ENCODE assay signal across 18 mouse cellular contexts in the genomic region with DNA sequence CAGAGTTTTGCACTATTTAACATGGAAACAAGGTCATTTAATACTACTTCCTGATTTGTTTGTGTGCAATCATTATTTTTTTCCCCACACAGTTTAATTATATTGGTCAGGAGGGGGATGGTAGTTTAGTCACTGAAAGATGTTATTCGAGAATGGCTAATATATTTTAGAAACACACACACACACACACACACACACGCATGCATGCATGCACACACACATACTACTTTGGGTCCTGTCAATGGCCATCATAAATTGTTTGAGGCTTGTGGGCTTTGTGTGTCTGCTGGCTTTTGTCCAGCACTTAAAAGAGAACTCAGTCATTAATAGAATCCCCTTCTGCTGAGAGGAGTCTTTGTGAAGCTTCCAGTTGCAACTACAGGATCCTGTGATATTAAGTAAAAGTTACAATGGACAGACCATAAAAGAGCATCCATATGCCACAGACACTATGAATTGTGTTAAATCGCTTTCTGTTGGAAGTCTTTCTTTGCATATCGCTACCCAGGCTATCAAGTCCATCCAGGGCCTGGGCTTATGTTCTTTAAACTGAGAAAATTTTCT.
DNase-seq lines count a peak whose midpoint lies in the region; ATAC-seq lines count a peak whose summit lies in the region.
"Had no signal": no experiment of that assay in that cellular context is flagged by ENCODE, and none has a peak within 500 bp of the region (broad histone marks: within the 10 kb centered on the region; RNA-seq: fewer than 3 reads in every experiment).

No protein-coding gene starts in this region.

- no peak overlapping the region for H3K4me3 ChIP-seq in forebrain, embryonic 12.5 days (replicated peaks)
- no peak overlapping the region for H3K4me3 ChIP-seq in forebrain, embryonic 16.5 days (replicated peaks; ENCODE audit: low read length)
- no peak overlapping the region for H3K4me3 ChIP-seq in midbrain, embryonic 14.5 days (replicated peaks; ENCODE audit: low read depth, low read length)
- H3K4me3 ChIP-seq in midbrain, embryonic 13.5 days (replicated peaks): no peak overlapping the region
- H3K4me3 ChIP-seq in forebrain, embryonic 14.5 days (ENCODE audit: low read depth, low read length): no peak overlapping the region
- no peak overlapping the region for H3K4me3 ChIP-seq in neural tube, embryonic 14.5 days (ENCODE audit: low read depth, low read length)
- H3K4me3 ChIP-seq: embryonic facial prominence, embryonic 10.5 days; heart, adult 2 months; heart, embryonic 12.5 days; hindbrain, embryonic 10.5 days; intestine, embryonic 15.5 days had no signal

- no peaks in the 10 kb centered on the region for H3K9me3 ChIP-seq in forebrain, embryonic 12.5 days
- H3K9me3 ChIP-seq in forebrain, embryonic 16.5 days (ENCODE audit: control insufficient read depth, low read length): no peaks in the 10 kb centered on the region
- no peaks in the 10 kb centered on the region for H3K9me3 ChIP-seq in midbrain, embryonic 14.5 days (ENCODE audit: control insufficient read depth, low read length)
- H3K9me3 ChIP-seq in midbrain, embryonic 13.5 days: no peaks in the 10 kb centered on the region
- H3K9me3 ChIP-seq in forebrain, embryonic 14.5 days (replicated peaks; ENCODE audit: control insufficient read depth, low read length): no peaks in the 10 kb centered on the region
- no peaks in the 10 kb centered on the region for H3K9me3 ChIP-seq in neural tube, embryonic 14.5 days (ENCODE audit: control insufficient read depth, low read length)
- H3K9me3 ChIP-seq: embryonic facial prominence, embryonic 10.5 days; heart, embryonic 12.5 days; hindbrain, embryonic 10.5 days; intestine, embryonic 15.5 days had no signal

- WGBS in forebrain, embryonic 12.5 days: 43% methylated on average over 4 of the region's 4 CpGs
- WGBS in forebrain, embryonic 16.5 days: 35% methylated on average over 4 of the region's 4 CpGs
- 71% methylated on average over 4 of the region's 4 CpGs for WGBS in midbrain, embryonic 14.5 days
- 63% methylated on average over 4 of the region's 4 CpGs for WGBS in midbrain, embryonic 13.5 days
- WGBS in forebrain, embryonic 14.5 days: 33% methylated on average over 4 of the region's 4 CpGs
- WGBS in neural tube, embryonic 14.5 days: 30% methylated on average over 4 of the region's 4 CpGs

- no peak overlapping the region for H3K4me2 ChIP-seq in forebrain, embryonic 12.5 days
- H3K4me2 ChIP-seq in forebrain, embryonic 16.5 days (ENCODE audit: low read length): no peak overlapping the region
- H3K4me2 ChIP-seq in midbrain, embryonic 14.5 days (ENCODE audit: low read length): no peak overlapping the region
- no peak overlapping the region for H3K4me2 ChIP-seq in midbrain, embryonic 13.5 days (replicated peaks)
- no peak overlapping the region for H3K4me2 ChIP-seq in forebrain, embryonic 14.5 days (ENCODE audit: low read length)
- H3K4me2 ChIP-seq in neural tube, embryonic 14.5 days (ENCODE audit: low read depth, low read length): no peak overlapping the region
- H3K4me2 ChIP-seq: heart, embryonic 12.5 days; intestine, embryonic 15.5 days had no signal

- H3K27me3 ChIP-seq in forebrain, embryonic 12.5 days: no peaks in the 10 kb centered on the region
- H3K27me3 ChIP-seq in forebrain, embryonic 16.5 days (replicated peaks; ENCODE audit: control insufficient read depth, insufficient read depth, low read length): no peaks in the 10 kb centered on the region
- no peaks in the 10 kb centered on the region for H3K27me3 ChIP-seq in midbrain, embryonic 14.5 days (ENCODE audit: control insufficient read depth, insufficient read depth, low read length)
- no peaks in the 10 kb centered on the region for H3K27me3 ChIP-seq in midbrain, embryonic 13.5 days
- H3K27me3 ChIP-seq in forebrain, embryonic 14.5 days (replicated peaks; ENCODE audit: control insufficient read depth, insufficient read depth, low read length): no peaks in the 10 kb centered on the region
- H3K27me3 ChIP-seq in neural tube, embryonic 14.5 days (ENCODE audit: control insufficient read depth, insufficient read depth, low read length): no peaks in the 10 kb centered on the region
- H3K27me3 ChIP-seq: heart, embryonic 12.5 days; intestine, embryonic 15.5 days had no signal

- H3K9ac ChIP-seq in forebrain, embryonic 12.5 days: no peak overlapping the region
- H3K9ac ChIP-seq in forebrain, embryonic 16.5 days (replicated peaks; ENCODE audit: low read depth, low read length): no peak overlapping the region
- H3K9ac ChIP-seq in midbrain, embryonic 14.5 days (replicated peaks; ENCODE audit: low read length): no peak overlapping the region
- no peak overlapping the region for H3K9ac ChIP-seq in midbrain, embryonic 13.5 days (replicated peaks)
- H3K9ac ChIP-seq in forebrain, embryonic 14.5 days (ENCODE audit: low read length): no peak overlapping the region
- no peak overlapping the region for H3K9ac ChIP-seq in neural tube, embryonic 14.5 days (replicated peaks; ENCODE audit: low read depth, low read length)
- H3K9ac ChIP-seq: heart, embryonic 12.5 days; intestine, embryonic 15.5 days had no signal

- 0 out of 2 replicates have a peak, but pooled peaks have one; percentile 20 for ATAC-seq in forebrain, embryonic 12.5 days (ENCODE audit: low FRiP score)
- no peak for ATAC-seq in forebrain, embryonic 16.5 days
- no peak for ATAC-seq in midbrain, embryonic 14.5 days (ENCODE audit: low FRiP score, low TSS enrichment)
- ATAC-seq in midbrain, embryonic 13.5 days: no peak
- ATAC-seq in forebrain, embryonic 14.5 days: peak; percentile 34
- ATAC-seq in neural tube, embryonic 14.5 days (ENCODE audit: low read depth): 0 out of 2 replicates have a peak, but pooled peaks have one; percentile 31
- ATAC-seq: intestine, embryonic 15.5 days had no signal

- H3K4me1 ChIP-seq in forebrain, embryonic 12.5 days: peaks cover 5% of the 10 kb centered on the region; the same call in 1 of the 2 replicates
- H3K4me1 ChIP-seq in forebrain, embryonic 16.5 days (replicated peaks; ENCODE audit: control insufficient read depth, insufficient read depth, low read length): peaks cover 3% of the 10 kb centered on the region; the same call in 1 of the 2 replicates
- no peaks in the 10 kb centered on the region for H3K4me1 ChIP-seq in midbrain, embryonic 14.5 days (ENCODE audit: control insufficient read depth, insufficient read depth, low read length)
- H3K4me1 ChIP-seq in midbrain, embryonic 13.5 days (replicated peaks): no peaks in the 10 kb centered on the region; the same call in 1 of the 2 replicates
- no peaks in the 10 kb centered on the region for H3K4me1 ChIP-seq in forebrain, embryonic 14.5 days (ENCODE audit: control insufficient read depth, insufficient read depth, low read length)
- peaks cover 5% of the 10 kb centered on the region for H3K4me1 ChIP-seq in neural tube, embryonic 14.5 days (ENCODE audit: control insufficient read depth, insufficient read depth, low read length)
- H3K4me1 ChIP-seq: embryonic facial prominence, embryonic 10.5 days; heart, embryonic 12.5 days; hindbrain, embryonic 10.5 days; intestine, embryonic 15.5 days had no signal

- H3K27ac ChIP-seq in forebrain, embryonic 12.5 days: no peak overlapping the region
- H3K27ac ChIP-seq in forebrain, embryonic 16.5 days (ENCODE audit: low read length): no peak overlapping the region
- H3K27ac ChIP-seq in midbrain, embryonic 14.5 days (replicated peaks; ENCODE audit: low read depth, low read length): no peak overlapping the region
- no peak overlapping the region for H3K27ac ChIP-seq in midbrain, embryonic 13.5 days
- H3K27ac ChIP-seq in forebrain, embryonic 14.5 days (ENCODE audit: low read depth, low read length): no peak overlapping the region
- no peak overlapping the region for H3K27ac ChIP-seq in neural tube, embryonic 14.5 days (ENCODE audit: low read depth, low read length)
- H3K27ac ChIP-seq: embryonic facial prominence, embryonic 10.5 days; heart, adult 2 months; hindbrain, embryonic 10.5 days; intestine, embryonic 15.5 days had no signal

- peak; percentile 19 for DNase-seq in midbrain, embryonic 14.5 days
- peak; percentile 57 for DNase-seq in forebrain, embryonic 14.5 days (ENCODE audit: low spot score)
- DNase-seq in embryo, embryonic 10 days (ENCODE audit: low spot score): no peak
- no peak for DNase-seq in left cerebral cortex, adult 11 months (ENCODE audit: low spot score)
- DNase-seq: adrenal gland, postnatal 10 days; cerebellum, adult 11-12 months; cerebellum, adult 9-10 months; cerebellum, postnatal 25 days; gastrocnemius, postnatal 14 days; heart, adult 2 months had no signal

- no peaks in the 10 kb centered on the region for H3K36me3 ChIP-seq in forebrain, embryonic 12.5 days (replicated peaks)
- H3K36me3 ChIP-seq in forebrain, embryonic 16.5 days (ENCODE audit: control insufficient read depth, insufficient read depth): no peaks in the 10 kb centered on the region
- H3K36me3 ChIP-seq in midbrain, embryonic 14.5 days (ENCODE audit: control insufficient read depth, insufficient read depth, low read length): no peaks in the 10 kb centered on the region
- H3K36me3 ChIP-seq in midbrain, embryonic 13.5 days: no peaks in the 10 kb centered on the region
- H3K36me3 ChIP-seq in forebrain, embryonic 14.5 days (ENCODE audit: control insufficient read depth, insufficient read depth, low read length): no peaks in the 10 kb centered on the region
- H3K36me3 ChIP-seq in neural tube, embryonic 14.5 days (ENCODE audit: control insufficient read depth, insufficient read depth, low read length): no peaks in the 10 kb centered on the region
- H3K36me3 ChIP-seq: embryonic facial prominence, embryonic 10.5 days; heart, embryonic 12.5 days; hindbrain, embryonic 10.5 days; intestine, embryonic 15.5 days had no signal

Comparison
In these comparisons a context has a peak if more than half of its experiments do, and no peak if none do; other contexts are left out.
1. ATAC-seq: peak in forebrain, embryonic 12.5 days (single experiment), forebrain, embryonic 14.5 days (single experiment) and neural tube, embryonic 14.5 days (single experiment); none in forebrain, embryonic 16.5 days (single experiment), midbrain, embryonic 14.5 days (single experiment) and midbrain, embryonic 13.5 days (single experiment).
2. DNase-seq: peak in midbrain, embryonic 14.5 days (single experiment) and forebrain, embryonic 14.5 days (single experiment); none in embryo, embryonic 10 days (single experiment) and left cerebral cortex, adult 11 months (single experiment).